Mouse (Mus musculus) ES-E14 (cell line): Measurements from ENCODE around the gene C1qc. TPM values are rescaled to one million over a fixed set of nuclear protein-coding genes. Genes with fewer than 3 reads are reported as not detected.
A peak's percentile ranks its signal among the peaks of the same experiment; 100 is the strongest.

Source experiments
- DNase-seq: peaks from one replicate; pipeline ENCODE4 v3.0.0-alpha.2; 2013; ENCODE audit warnings: low read depth, low spot score
- H3K27ac ChIP-seq: 2 replicates; pipeline ENCODE4 v1.5.1; 2012; ENCODE audit warnings: low read depth, mild to moderate bottlenecking, low read length, moderate library complexity, mixed read lengths; ENCODE audit not compliant: poor library complexity, insufficient read depth, severe bottlenecking
- H3K36me3 ChIP-seq: 2 replicates; pipeline ENCODE4 v1.6.1; 2012; ENCODE audit warnings: mild to moderate bottlenecking, low read length, moderate library complexity, mixed read lengths; ENCODE audit not compliant: control insufficient read depth, poor library complexity, insufficient read depth, severe bottlenecking
- H3K4me1 ChIP-seq, 2 experiments: fragments of 150-350 bp in 1 of 2; sonication (generic) in 1 of 2; 2 replicates each; pipeline ENCODE4 v1.6.1; 2012; ENCODE audit warnings: low read length in 2 of 2, mild to moderate bottlenecking in 1 of 2, mixed read lengths in 1 of 2; ENCODE audit not compliant: control insufficient read depth in 2 of 2, insufficient read depth in 2 of 2, poor library complexity in 1 of 2
- H3K4me3 ChIP-seq, 2 experiments: fragments of 150-350 bp in 1 of 2; sonication (generic) in 1 of 2; 2 replicates each; pipeline ENCODE4 v1.5.1; 2012; ENCODE audit warnings: low read length in 2 of 2, low read depth in 1 of 2, mild to moderate bottlenecking in 1 of 2, mixed read lengths in 1 of 2; ENCODE audit not compliant: insufficient read depth in 1 of 2, poor library complexity in 1 of 2, severe bottlenecking in 1 of 2
- H3K9ac ChIP-seq: 2 replicates; pipeline ENCODE4 v1.6.1; 2012; ENCODE audit warnings: low read depth, mild to moderate bottlenecking, low read length, mixed read lengths; ENCODE audit not compliant: poor library complexity, insufficient read depth, severe bottlenecking
- H3K9me3 ChIP-seq: fragments of 150-350 bp; sonication (generic); 2 replicates; pipeline ENCODE4 v1.6.1; 2012; ENCODE audit warnings: low read depth, mild to moderate bottlenecking, low read length; ENCODE audit not compliant: control insufficient read depth, insufficient read depth
- CHD2 ChIP-seq: IDR thresholded peaks from 2 replicates; pipeline ENCODE4 v1.6.1; 2014; ENCODE audit warnings: mild to moderate bottlenecking, low read depth, low read length, inconsistent platforms
- HCFC1 ChIP-seq: IDR thresholded peaks from 2 replicates; pipeline ENCODE4 v1.6.1; 2012; ENCODE audit warnings: low read length, inconsistent platforms, borderline replicate concordance; ENCODE audit not compliant: insufficient read depth
- MAFK ChIP-seq: IDR thresholded peaks from 2 replicates; pipeline ENCODE4 v1.6.1; 2014; ENCODE audit warnings: mild to moderate bottlenecking, low read depth, low read length, inconsistent platforms; ENCODE audit not compliant: insufficient read depth
- ZC3H11A ChIP-seq: IDR thresholded peaks from 2 replicates; pipeline ENCODE4 v1.6.1; 2012; ENCODE audit warnings: low read depth, mild to moderate bottlenecking, inconsistent platforms, low read length, borderline replicate concordance
- ZNF384 ChIP-seq: IDR thresholded peaks from 2 replicates; pipeline ENCODE4 v1.6.1; 2012; ENCODE audit warnings: low read depth, low read length, inconsistent platforms
- in situ Hi-C, 2 experiments: fragments of 600-800 bp; cut with MboI; formaldehyde crosslinking; loops; one replicate each; pipeline ENCODE4 v1.15.1; 2025; ENCODE audit warnings: low sequenced_read_pairs in 2 of 2, inconsistent platforms in 1 of 2; ENCODE audit not compliant: unreplicated experiment in 2 of 2
- total RNA-seq: library from RNA; depleted of rRNA; stranded (reverse); fragments of 300-350 nt; gene quantifications from 2 replicates; pipeline ENCODE4 v1.2.3, GENCODE M21; 2012

C1qc gene
- total RNA-seq, 1 experiment = not detected

DNA sequence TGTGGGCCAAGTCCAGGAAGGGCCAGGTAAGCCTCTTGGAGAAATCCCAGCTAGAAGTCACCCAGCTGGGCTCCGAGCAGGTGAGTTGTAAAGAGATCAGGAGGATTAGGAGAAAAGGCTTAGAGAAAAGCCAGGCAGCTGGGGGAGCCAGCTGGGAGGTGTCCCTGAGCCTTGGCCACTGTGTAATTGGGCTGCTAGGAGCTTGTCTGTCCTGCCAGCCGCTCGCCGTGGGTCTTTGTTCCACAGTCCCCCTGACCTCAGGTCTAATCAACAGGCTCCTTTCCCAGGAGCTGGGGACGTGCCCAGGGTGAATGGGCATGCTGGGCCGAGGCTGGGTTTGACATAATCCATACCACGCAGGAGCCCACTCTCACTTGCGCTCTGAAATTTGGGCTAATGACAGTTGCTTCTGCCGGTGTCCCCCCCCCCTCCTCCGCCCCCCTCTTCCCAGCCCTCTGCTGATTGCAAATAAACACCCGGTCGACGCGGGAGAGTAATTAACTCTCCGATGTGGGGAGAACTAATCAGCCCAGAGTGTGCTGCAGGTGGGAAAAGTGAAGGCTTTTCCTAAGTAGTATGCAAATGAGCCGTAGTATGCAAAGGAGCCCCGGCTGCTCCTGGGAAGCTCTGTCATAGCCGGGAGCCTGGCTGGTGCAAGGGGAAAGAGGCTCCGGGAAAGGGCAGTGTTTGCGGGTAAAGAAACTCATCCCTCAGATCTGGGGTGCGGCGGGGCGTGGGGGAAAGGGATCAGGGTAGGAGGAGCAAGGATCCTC lies 12.1 kb upstream of the C1qc start:
- Histone ChIP-seq H3K9ac (no peak overlapping the region), H3K4me1 (peaks cover 2 to 10% of the 10 kb centered on the region in 2 experiments; a peak in 2 of 4 replicates), H3K36me3 (no peaks in the 10 kb centered on the region), H3K4me3 (peak overlapping the region; percentile 35 to 42; a peak in 2 of 4 replicates), H3K27ac (no peak overlapping the region), H3K9me3 (no peaks in the 10 kb centered on the region)
- no peak for DNase-seq
- TF ChIP-seq HCFC1 (no peak), MAFK (no peak), ZNF384 (no peak)
- in situ Hi-C loops = no loop called here

DNA sequence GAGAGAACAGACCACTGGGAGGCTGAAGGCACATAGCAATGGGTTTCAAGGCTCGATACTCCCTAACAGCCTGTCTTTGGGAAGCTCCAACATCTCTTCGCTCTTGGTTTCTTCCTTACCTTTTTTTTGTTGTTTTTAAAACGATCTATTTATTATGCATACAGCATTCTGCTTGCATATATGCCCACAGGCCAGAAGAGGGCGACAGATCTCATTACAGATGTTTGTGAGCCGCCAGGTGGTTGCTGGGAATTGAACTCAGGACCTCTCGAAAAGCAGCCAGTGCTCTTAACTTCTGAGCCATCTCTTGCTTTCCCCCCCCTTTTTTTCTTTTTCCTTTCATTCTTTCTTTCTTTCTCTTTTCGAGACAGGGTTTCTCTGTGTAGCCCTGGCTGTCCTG lies 6.3 kb upstream of the C1qc start:
- H3K4me1 ChIP-seq = peaks cover 2 to 17% of the 10 kb centered on the region in 2 experiments; a peak in 1 of 4 replicates
- H3K36me3 ChIP-seq = no peaks in the 10 kb centered on the region
- no peak overlapping the region for H3K4me3 ChIP-seq
- H3K9ac ChIP-seq = no peak overlapping the region
- in situ Hi-C loops = no loop called here
- no peaks in the 10 kb centered on the region for H3K9me3 ChIP-seq
- no peak overlapping the region for H3K27ac ChIP-seq
- no peak for DNase-seq
- TF ChIP-seq HCFC1 (no peak), CHD2 (no peak), MAFK (no peak), ZC3H11A (no peak), ZNF384 (no peak)

GRCm38 (mm10) chr4:136898637-136899036 lies 5.8 kb upstream of the C1qc start, which contains the start of gene C1qa:
Gene C1qa, minus strand, starts transcription at chr4:136898803.
- TF ChIP-seq CHD2 = no peak
- no peak for TF ChIP-seq ZC3H11A
- no peak for TF ChIP-seq HCFC1
- no peak for TF ChIP-seq ZNF384
- TF ChIP-seq MAFK = no peak
- Histone ChIP-seq H3K4me3 (no peak within 1 kb of the TSS), H3K4me1 (peaks cover 2 to 17% of the 10 kb centered on the region in 2 experiments; a peak in 1 of 4 replicates), H3K27ac (no peak within 1 kb of the TSS; the same call in 1 of the 2 replicates), H3K9me3 (no peaks in the 10 kb centered on the region), H3K9ac (no peak within 1 kb of the TSS), H3K36me3 (no peaks in the 10 kb centered on the region)
- no peak for DNase-seq
- in situ Hi-C loops = no loop called here

GRCm38 (mm10) chr4:136898084-136898598 lies 5.3 kb upstream of the C1qc start:
- Histone ChIP-seq H3K9me3 (no peaks in the 10 kb centered on the region), H3K4me1 (peaks cover 2 to 17% of the 10 kb centered on the region in 2 experiments; a peak in 1 of 4 replicates), H3K4me3 (no peak overlapping the region), H3K36me3 (no peaks in the 10 kb centered on the region), H3K27ac (no peak overlapping the region), H3K9ac (no peak overlapping the region)
- DNase-seq = no peak
- in situ Hi-C loops = no loop called here
- TF ChIP-seq ZC3H11A = no peak
- no peak for TF ChIP-seq CHD2
- TF ChIP-seq ZNF384 = no peak
- no peak for TF ChIP-seq MAFK
- TF ChIP-seq HCFC1 = no peak
